Mouse (Mus musculus): ENCODE measurements around the gene Sox10.
A peak's percentile ranks its signal among the peaks of the same experiment; 100 is the strongest.

GRCm38 (mm10) chr15:79140866-79141565 is 24.0 kb downstream of the Sox10 start, which contains the start of the genes Polr2f and 1700088E04Rik:
- TF ChIP-seq CTCF (IDR thresholded peaks at IDR 0.05; ENCODE audit: control insufficient read depth, insufficient read depth, insufficient read length) = no peak
- TF ChIP-seq CEBPB (IDR thresholded peaks at IDR 0.05; ENCODE audit: low read depth) = no peak
- TF ChIP-seq MAX (IDR thresholded peaks at IDR 0.05) = peak; percentile 76
- no peak for TF ChIP-seq FOSL1 (IDR thresholded peaks at IDR 0.05; ENCODE audit: insufficient read depth, low read length, poor library complexity, severe bottlenecking)
- TF ChIP-seq MYOD1 (IDR thresholded peaks at IDR 0.05; ENCODE audit: control insufficient read depth, insufficient read length, low read depth) = no peak
- no peak for TF ChIP-seq MYOG (IDR thresholded peaks at IDR 0.05; ENCODE audit: control insufficient read depth, extremely low read depth, insufficient read length)
- no peak for TF ChIP-seq USF1 (IDR thresholded peaks at IDR 0.05; ENCODE audit: low read depth)

Measured in C2C12 (cell line).